Mouse (Mus musculus): ENCODE measurements at regions not wholly inside any gene's neighbourhood (a gene's known extent, or its start where the extent isn't known, plus 50 kb on each side); places are given as distances from the start of the nearest gene placed in this dataset.

- TF ChIP-seq CTCF (IDR thresholded peaks at IDR 0.05; ENCODE audit: insufficient read depth, low read depth, low read length): no peak
- TF ChIP-seq POLR2A (IDR thresholded peaks at IDR 0.05; ENCODE audit: insufficient read depth, low read depth, low read length): no peak
Observed at GRCm38 (mm10) chr6:94389716-94390115, 106.0 kb upstream of the Magi1 start.

All from olfactory bulb, adult 2 months (tissue).